Mouse (Mus musculus) kidney, embryonic 15.5 days (tissue): ENCODE measurements around the gene Phpt1. TPM values are rescaled to one million over a fixed set of nuclear protein-coding genes. Genes with fewer than 3 reads are reported as not detected.
A peak's percentile ranks its signal among the peaks of the same experiment; 100 is the strongest.

Experiments used
- ATAC-seq: fragments of 200-750 bp; cut with Nextera tagmentation; replicated peaks from 2 replicates; pipeline ENCODE4 v1.8.0; 2017; ENCODE audit warnings: moderate TSS enrichment; ENCODE audit not compliant: low FRiP score
- H3K27ac ChIP-seq: fragments of 300-500 bp; sonication (generic); 2 replicates; pipeline ENCODE4 v1.5.1; 2015; ENCODE audit warnings: mild to moderate bottlenecking, inconsistent platforms
- H3K27me3 ChIP-seq: fragments of 300-500 bp; sonication (generic); 2 replicates; pipeline ENCODE4 v1.6.1; 2015; ENCODE audit warnings: inconsistent platforms
- H3K36me3 ChIP-seq: fragments of 300-500 bp; sonication (generic); 2 replicates; pipeline ENCODE4 v1.6.1; 2015; ENCODE audit warnings: inconsistent platforms
- H3K4me1 ChIP-seq: fragments of 300-500 bp; sonication (generic); 2 replicates; pipeline ENCODE4 v1.6.1; 2015; ENCODE audit warnings: inconsistent platforms
- H3K4me2 ChIP-seq: fragments of 300-500 bp; sonication (generic); 2 replicates; pipeline ENCODE4 v1.6.1; 2015; ENCODE audit warnings: moderate library complexity, mild to moderate bottlenecking, inconsistent platforms
- H3K4me3 ChIP-seq: fragments of 300-500 bp; sonication (generic); replicated peaks from 2 replicates; pipeline ENCODE4 v1.5.1; 2015; ENCODE audit warnings: mild to moderate bottlenecking, inconsistent platforms
- H3K9ac ChIP-seq: fragments of 300-500 bp; sonication (generic); 2 replicates; pipeline ENCODE4 v1.6.1; 2015; ENCODE audit warnings: mild to moderate bottlenecking, inconsistent platforms
- H3K9me3 ChIP-seq: fragments of 300-500 bp; sonication (generic); replicated peaks from 2 replicates; pipeline ENCODE4 v1.6.1; 2016; ENCODE audit warnings: inconsistent platforms
- WGBS: fragments of 180-500 bp; shearing (Covaris S2); methylation state at CpG from one replicate; pipeline ENCODE4 v1.1.7; 2015; ENCODE audit warnings: mixed read lengths; 5-methylcytosine and 5-hydroxymethylcytosine counted together
- polyA plus RNA-seq: library from polyadenylated mRNA; unstranded; fragments of >200 nt; fragmentation: Nextera tagmentation; extraction: Ambion mirVana; gene quantifications from 2 replicates; pipeline ENCODE4 v1.2.1, GENCODE M21; 2015

Gene Phpt1
- polyA plus RNA-seq: 184 and 197 TPM in 2 replicates

DNA sequence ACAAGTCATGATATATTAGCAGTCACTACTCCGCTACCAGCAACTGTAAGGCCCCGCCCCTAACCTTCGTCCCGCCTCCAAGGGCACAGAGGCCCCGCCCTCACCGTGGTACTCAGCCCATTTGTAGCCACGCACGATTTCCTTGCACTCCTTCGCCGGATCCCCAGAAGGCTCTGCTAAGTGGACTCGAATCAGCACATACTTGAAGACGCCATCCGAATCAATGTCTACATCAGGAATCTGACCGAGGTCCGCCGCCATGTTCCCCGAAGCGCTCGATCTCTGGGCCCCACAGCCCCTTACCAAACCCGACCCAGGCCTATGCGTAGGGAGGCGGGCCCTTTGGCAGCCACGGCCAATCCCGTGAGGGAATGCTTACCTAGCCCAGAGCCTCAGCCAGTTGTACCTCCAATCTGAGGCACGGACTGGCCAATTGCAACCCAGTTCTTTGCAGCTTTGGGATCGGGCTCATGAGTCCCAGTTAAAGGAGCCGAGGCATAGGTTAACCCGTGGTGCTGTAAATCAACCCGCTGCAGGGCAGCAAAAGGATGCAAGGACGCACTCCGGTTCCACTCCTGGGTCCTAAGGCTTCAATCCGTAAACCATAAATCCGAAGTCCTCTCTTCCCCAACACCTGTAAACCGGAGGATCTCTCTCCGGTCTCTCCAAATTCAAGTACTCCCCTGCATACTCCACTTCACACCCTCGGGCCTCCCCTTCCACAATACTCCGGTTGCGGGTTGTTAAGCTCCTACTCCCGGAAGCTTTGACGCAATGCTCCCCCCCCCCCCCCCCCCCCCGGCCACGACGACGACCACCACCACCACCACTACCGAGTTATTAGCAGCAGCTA is at the start of gene Phpt1, which contains the start of gene Mamdc4:
Gene Phpt1 (minus strand): TSS at position 646 of the 853 bp plus-strand sequence.
Gene Mamdc4 (minus strand): TSS at position 267 of the 853 bp plus-strand sequence.
- Histone ChIP-seq H3K9me3 (no peaks in the 10 kb centered on the region), H3K36me3 (peaks cover 32% of the 10 kb centered on the region), H3K27me3 (peaks cover 41% of the 10 kb centered on the region), H3K4me1 (peaks cover 56% of the 10 kb centered on the region), H3K4me3 (peak within 1 kb of the TSS; percentile 65), H3K27ac (peak within 1 kb of the TSS; percentile 95), H3K4me2 (peak within 1 kb of the TSS; percentile 90), H3K9ac (peak within 1 kb of the TSS; percentile 64)
- peak; percentile 98 for ATAC-seq
- WGBS: under 1% methylated on average over 43 of the region's 45 CpGs

DNA sequence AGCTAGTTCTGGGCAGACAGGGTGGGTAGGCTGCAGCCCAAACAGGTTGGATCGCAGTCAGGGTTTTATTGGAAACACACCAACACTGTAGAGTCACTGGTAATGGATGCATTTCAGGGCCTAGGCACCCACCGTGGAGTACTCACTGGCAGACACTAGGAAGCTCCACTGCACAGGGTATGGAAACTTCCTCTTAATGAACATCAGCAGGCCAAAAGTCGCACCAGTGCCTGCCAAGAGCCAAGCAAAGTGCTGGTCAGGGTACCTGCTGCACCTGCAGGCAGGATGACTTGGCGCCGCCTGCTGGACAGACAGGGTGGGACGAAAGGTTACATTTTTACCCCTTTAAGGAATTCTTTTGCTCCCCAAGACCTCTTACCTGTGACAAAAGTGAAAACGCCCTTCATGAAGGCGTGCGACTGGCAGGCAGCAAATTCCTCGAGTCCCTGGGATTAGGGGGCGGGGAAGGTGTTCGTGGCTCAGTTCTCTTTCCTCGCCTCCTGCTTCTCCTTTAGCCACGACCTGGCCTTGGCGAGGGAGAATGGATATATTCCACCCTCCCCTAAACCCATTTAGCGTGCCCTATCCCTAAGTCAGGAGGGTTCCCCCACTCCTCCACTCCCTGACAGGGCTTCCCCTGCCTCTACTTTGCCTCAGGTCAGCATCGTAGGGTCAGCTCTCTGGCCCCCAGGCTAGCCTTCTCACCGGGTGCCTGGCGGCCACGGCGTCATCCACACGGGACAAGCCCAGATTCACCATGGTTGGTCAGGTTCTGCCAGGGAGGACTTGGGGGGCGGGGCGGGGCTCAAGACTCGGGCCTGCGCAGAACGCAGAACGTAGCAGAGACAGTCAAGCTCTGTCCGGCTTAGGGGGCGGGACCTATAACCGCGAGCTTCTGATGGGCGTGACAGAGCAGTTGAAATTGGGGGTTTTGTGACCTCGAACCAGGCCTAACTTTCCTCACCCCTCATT is 46.5 kb upstream of the Phpt1 start, which contains the start of gene Tmem141:
Gene Tmem141 (minus strand): TSS at position 777 of the 972 bp plus-strand sequence.
- peak; percentile 93 for ATAC-seq
- Histone ChIP-seq H3K27ac (peak within 1 kb of the TSS; percentile 84), H3K36me3 (no peaks in the 10 kb centered on the region), H3K4me1 (peaks cover 17% of the 10 kb centered on the region), H3K9ac (peak within 1 kb of the TSS; percentile 52), H3K9me3 (no peaks in the 10 kb centered on the region), H3K4me3 (peak within 1 kb of the TSS; percentile 56), H3K4me2 (peak within 1 kb of the TSS; percentile 93), H3K27me3 (peaks cover 15% of the 10 kb centered on the region)
- 7% methylated on average over 34 of the region's 34 CpGs for WGBS

DNA sequence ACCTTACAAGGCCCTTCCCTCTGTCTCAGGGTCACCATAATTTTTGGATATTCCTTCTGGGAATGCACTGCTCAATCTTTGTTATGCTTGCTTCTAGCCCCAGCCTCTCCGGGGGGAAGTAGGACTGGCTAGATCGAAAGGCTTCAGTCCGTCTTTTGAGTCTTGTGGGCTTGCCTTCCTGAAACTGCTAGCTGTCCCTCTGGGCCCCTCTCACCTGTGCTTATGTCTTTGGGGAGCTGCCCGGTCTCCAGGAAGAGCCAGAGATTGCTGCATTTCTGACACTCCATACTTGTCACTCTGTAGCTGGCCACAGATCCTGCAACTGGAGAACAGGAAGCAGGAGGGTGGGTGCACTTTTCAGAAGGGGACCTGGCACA is 45.8 kb upstream of the Phpt1 start:
- Histone ChIP-seq H3K4me1 (peaks cover 24% of the 10 kb centered on the region), H3K9me3 (no peaks in the 10 kb centered on the region), H3K9ac (no peak overlapping the region), H3K4me2 (peak overlapping the region; percentile 93), H3K4me3 (no peak overlapping the region), H3K36me3 (no peaks in the 10 kb centered on the region), H3K27ac (peak overlapping the region; percentile 84; the same call in 1 of the 2 replicates), H3K27me3 (peaks cover 22% of the 10 kb centered on the region)
- ATAC-seq: no peak
- WGBS: 84% methylated on average over 4 of the region's 4 CpGs

DNA sequence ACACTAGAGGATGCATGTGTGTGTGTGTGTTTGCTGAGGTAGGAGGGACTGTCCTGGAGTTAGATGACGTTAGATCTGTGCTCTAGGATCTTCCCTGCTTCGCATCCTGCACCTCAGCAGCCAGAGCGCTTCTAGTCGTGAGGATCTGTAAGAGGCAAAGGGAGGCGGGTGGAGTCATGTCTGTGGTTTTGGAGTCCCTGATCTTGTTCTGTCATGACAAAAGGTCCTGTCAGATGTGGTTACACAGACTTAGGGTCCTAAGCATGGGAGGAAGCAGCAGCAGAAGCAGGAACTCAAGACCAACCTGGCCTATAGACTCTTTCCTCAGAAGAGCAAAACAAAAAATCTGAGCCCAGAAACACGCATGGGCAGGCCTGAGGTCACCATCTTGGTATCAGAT is 45.4 kb upstream of the Phpt1 start:
- no peak overlapping the region for H3K27ac ChIP-seq
- H3K27me3 ChIP-seq: peaks cover 26% of the 10 kb centered on the region
- no peaks in the 10 kb centered on the region for H3K36me3 ChIP-seq
- H3K4me1 ChIP-seq: peaks cover 26% of the 10 kb centered on the region
- no peak for ATAC-seq
- H3K4me3 ChIP-seq: no peak overlapping the region
- no peaks in the 10 kb centered on the region for H3K9me3 ChIP-seq
- no peak overlapping the region for H3K9ac ChIP-seq
- WGBS: 60% methylated on average over 6 of the region's 6 CpGs
- H3K4me2 ChIP-seq: peak overlapping the region; percentile 93

DNA sequence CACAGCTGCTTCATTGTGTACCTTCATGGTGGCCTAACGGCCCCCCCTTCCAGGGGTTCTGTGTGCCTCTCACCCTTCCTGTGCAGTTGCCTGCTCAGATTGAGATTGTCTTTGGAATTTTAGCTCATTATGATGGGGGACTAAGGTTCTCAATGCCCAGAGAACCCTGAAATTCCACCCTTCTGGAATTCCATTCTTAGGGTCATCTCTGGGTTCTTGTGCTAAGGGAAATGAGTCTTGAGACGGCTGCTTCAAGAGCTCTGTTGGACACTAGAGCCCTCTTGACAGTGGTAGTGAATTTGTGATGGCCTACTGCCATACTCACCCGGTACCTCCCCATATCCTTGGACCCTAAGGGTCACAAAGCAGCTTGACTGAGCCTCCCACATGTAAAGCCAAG is 42.6 kb upstream of the Phpt1 start, which contains the start of gene Ccdc183:
Gene Ccdc183 (minus strand): TSS at position 101 of the 400 bp plus-strand sequence.
- 71% methylated on average over 3 of the region's 3 CpGs for WGBS
- Histone ChIP-seq H3K36me3 (no peaks in the 10 kb centered on the region), H3K27ac (no peak within 1 kb of the TSS), H3K9me3 (no peaks in the 10 kb centered on the region), H3K4me2 (peak within 1 kb of the TSS; percentile 52), H3K4me1 (peaks cover 26% of the 10 kb centered on the region), H3K27me3 (peaks cover 37% of the 10 kb centered on the region), H3K4me3 (no peak within 1 kb of the TSS), H3K9ac (0 out of 2 replicates have a peak within 1 kb of the TSS, but pooled peaks have one; percentile 4)
- ATAC-seq: no peak

DNA sequence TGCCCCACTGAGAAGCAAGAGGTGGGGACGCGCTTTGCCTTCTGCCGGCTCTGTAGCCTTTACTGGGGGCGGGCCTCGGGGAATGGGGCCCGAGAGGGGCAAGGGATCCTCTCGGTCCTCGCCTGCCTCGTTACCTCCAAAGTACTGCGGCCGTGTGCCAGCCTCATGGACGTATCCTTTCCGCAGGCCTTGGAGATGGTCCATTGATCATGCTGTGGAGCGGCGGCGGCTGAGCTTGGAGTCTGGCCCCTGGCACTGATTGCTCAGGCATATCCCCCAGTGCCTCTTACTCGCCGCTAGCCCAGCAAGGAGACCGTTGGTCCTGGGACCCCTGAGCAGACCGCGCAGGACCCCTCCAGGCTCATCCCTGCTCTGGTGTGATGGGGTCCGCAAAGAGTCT is 41.4 kb upstream of the Phpt1 start:
- peaks cover 37% of the 10 kb centered on the region for H3K27me3 ChIP-seq
- H3K27ac ChIP-seq: no peak overlapping the region
- peak overlapping the region; percentile 52 for H3K4me2 ChIP-seq
- H3K9me3 ChIP-seq: no peaks in the 10 kb centered on the region
- no peaks in the 10 kb centered on the region for H3K36me3 ChIP-seq
- peak; percentile 27; the same call in 1 of the 2 replicates for ATAC-seq
- peak overlapping the region; percentile 16 for H3K4me3 ChIP-seq
- H3K4me1 ChIP-seq: peaks cover 20% of the 10 kb centered on the region
- 18% methylated on average over 22 of the region's 22 CpGs for WGBS
- 0 out of 2 replicates have a peak overlapping the region, but pooled peaks have one; percentile 4 for H3K9ac ChIP-seq

DNA sequence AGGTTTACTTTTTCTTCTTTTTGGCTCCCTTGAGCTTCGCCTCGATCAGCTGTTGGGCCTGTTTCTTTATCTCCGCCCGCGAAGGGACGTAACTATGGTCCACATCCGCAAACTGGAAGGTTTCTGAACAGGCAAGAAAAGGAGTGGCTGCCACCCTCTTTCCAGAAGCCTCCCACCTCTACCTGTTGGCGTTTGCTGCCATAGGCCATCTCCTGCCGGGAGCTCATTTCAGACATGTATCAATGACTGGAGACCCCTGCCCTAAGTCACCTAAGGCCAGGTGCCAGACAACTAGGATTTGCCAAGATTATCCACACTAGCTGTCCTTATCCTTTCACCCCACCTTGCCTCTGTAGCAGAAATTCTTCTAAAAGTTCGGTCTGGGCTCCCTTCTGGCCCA is 33.6 kb upstream of the Phpt1 start:
- Histone ChIP-seq H3K27ac (peak overlapping the region; percentile 92), H3K4me3 (peak overlapping the region; percentile 79), H3K9ac (0 out of 2 replicates have a peak overlapping the region, but pooled peaks have one; percentile 81), H3K27me3 (no peaks in the 10 kb centered on the region), H3K4me2 (peak overlapping the region; percentile 58), H3K36me3 (peaks cover 6% of the 10 kb centered on the region), H3K9me3 (no peaks in the 10 kb centered on the region), H3K4me1 (peaks cover 20% of the 10 kb centered on the region)
- 67% methylated on average over 10 of the region's 10 CpGs for WGBS
- 0 out of 2 replicates have a peak, but pooled peaks have one; percentile 10 for ATAC-seq

DNA sequence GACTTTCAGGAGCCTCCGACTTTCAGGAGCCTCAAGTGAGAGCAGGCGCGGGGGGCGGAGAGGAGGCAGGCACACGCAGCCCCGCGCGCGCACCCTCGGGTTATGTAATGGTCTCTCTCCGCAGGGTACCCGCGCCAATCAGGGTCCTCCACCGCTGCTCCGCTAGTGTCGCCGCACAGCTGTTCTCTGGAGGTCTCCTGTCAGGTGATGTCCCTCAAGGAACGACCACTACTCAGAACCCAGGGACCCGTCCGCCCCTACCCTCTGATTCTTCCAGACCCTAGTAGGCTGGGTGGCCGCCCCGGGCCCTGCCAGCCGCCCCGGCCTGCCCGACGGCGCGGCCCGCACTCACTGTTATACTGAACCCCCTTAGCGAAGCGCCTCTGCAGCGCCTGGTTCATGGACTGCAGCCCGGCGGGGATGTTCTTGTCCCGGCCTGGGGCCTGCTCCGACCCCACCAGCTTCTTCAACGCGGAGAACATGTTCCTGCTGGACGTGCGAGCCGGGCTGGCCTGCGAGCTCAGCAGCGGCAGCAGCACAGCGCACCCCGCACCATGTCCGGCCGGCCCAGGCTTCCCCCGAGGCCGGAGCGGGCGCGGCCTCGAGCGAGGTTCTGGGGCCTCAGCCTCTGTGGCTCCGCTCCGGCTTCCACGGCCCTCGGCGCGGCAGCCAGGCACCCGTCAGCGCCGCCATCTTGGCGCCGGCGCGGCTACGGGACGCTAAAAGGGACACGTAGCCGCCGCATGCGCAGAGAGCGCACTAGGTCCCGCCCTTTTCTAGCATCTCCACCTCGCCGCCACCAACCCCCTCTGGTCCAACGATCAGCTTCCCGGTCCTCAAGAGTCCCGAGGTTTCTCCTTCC is 33.0 kb upstream of the Phpt1 start, which contains the start of gene Rabl6:
Gene Rabl6 (minus strand): TSS at position 761 of the 862 bp plus-strand sequence.
- Histone ChIP-seq H3K9me3 (no peaks in the 10 kb centered on the region), H3K4me3 (peak within 1 kb of the TSS; percentile 79), H3K36me3 (peaks cover 12% of the 10 kb centered on the region), H3K4me2 (peak within 1 kb of the TSS; percentile 58), H3K9ac (peak within 1 kb of the TSS; percentile 81), H3K27ac (peak within 1 kb of the TSS; percentile 92), H3K27me3 (no peaks in the 10 kb centered on the region), H3K4me1 (peaks cover 20% of the 10 kb centered on the region)
- ATAC-seq: peak; percentile 92
- under 1% methylated on average over 80 of the region's 80 CpGs for WGBS

DNA sequence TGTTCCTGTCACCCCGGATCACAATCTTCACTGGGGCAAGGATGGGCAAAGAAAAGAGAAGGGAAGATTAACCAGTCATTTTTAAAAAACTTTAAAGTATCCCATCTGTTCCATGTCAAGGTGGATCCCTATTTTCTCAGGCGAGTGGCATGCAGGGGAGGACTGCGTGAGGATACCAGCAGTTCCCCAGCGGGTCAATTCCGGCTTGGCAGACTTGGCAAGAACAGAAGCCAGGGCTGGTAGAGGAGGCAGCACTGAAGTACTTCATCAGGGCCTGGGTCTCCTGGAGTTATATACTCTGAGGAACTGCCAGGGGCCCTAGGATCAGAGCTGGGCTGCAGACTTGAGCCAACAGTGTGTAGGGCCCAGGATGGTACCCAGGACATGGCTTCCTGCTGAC is 27.5 kb upstream of the Phpt1 start:
- WGBS: 93% methylated on average over 5 of the region's 5 CpGs
- H3K4me3 ChIP-seq: no peak overlapping the region
- H3K4me1 ChIP-seq: peaks cover 14% of the 10 kb centered on the region
- H3K9ac ChIP-seq: no peak overlapping the region
- no peaks in the 10 kb centered on the region for H3K9me3 ChIP-seq
- no peak for ATAC-seq
- H3K27ac ChIP-seq: no peak overlapping the region
- H3K36me3 ChIP-seq: peaks cover 67% of the 10 kb centered on the region
- H3K27me3 ChIP-seq: no peaks in the 10 kb centered on the region
- H3K4me2 ChIP-seq: no peak overlapping the region

DNA sequence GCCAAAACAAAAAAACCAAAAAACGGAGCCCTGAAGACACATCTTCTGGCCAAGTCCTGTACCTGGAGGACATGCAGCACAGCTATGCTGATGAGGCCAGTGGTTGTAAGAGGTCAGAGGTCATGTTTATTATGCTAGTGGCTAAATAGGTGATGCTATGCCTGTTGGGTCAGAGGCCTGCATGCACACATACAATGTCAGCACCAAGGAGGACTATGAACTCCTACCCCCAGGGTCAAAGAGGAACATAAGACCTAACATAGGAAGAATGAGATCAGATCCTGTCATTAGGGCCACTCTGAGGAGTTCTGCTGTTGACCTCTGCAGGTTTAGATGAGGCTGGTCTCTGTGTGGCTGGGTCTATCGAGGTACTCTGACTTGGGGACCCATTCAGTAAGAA is 25.0 kb upstream of the Phpt1 start:
- Histone ChIP-seq H3K4me3 (no peak overlapping the region), H3K9ac (no peak overlapping the region), H3K27ac (no peak overlapping the region), H3K27me3 (no peaks in the 10 kb centered on the region), H3K9me3 (no peaks in the 10 kb centered on the region), H3K36me3 (peaks cover 92% of the 10 kb centered on the region), H3K4me1 (no peaks in the 10 kb centered on the region), H3K4me2 (no peak overlapping the region)
- no peak for ATAC-seq
- 87% methylated on average over 2 of the region's 2 CpGs for WGBS

DNA sequence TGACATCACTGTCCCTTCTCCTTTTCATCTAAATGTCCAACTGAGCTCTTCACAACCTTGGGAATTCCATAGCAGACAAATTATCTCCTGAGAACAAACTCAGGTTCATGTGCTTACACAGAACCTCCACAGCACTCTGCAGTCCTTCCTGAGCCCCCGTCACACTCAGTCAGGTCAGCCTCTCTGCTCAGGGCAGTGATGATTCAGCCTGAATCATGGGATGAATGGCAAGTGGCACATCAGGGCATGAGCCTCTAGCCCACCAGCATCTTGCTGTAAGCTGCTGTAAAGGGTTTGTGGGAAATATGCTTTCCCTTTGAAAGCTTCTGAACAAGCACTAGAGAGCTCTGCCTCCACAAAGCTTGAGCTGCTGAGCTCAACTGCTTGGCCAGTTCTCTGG is 23.7 kb upstream of the Phpt1 start:
- WGBS: 91% methylated on average over 1 of the region's 1 CpGs
- no peak overlapping the region for H3K4me3 ChIP-seq
- no peaks in the 10 kb centered on the region for H3K27me3 ChIP-seq
- no peak overlapping the region for H3K27ac ChIP-seq
- no peak overlapping the region for H3K4me2 ChIP-seq
- peaks cover 94% of the 10 kb centered on the region for H3K36me3 ChIP-seq
- no peak for ATAC-seq
- H3K9me3 ChIP-seq: no peaks in the 10 kb centered on the region
- H3K4me1 ChIP-seq: no peaks in the 10 kb centered on the region
- H3K9ac ChIP-seq: no peak overlapping the region
